Mouse (Mus musculus) forebrain, embryonic 16.5 days (tissue): ENCODE results near the gene Pik3r6. TPM values are rescaled to one million over a fixed set of nuclear protein-coding genes. Genes with fewer than 3 reads are reported as not detected.

Experiments
- ATAC-seq: fragments of 200-750 bp; cut with Nextera tagmentation; 2 replicates; pipeline ENCODE4 v1.8.0; 2017; ENCODE audit warnings: mild to moderate bottlenecking, moderate library complexity
- H3K27ac ChIP-seq: fragments of 300-500 bp; sonication (generic); 2 replicates; pipeline ENCODE4 v1.5.1; 2014; ENCODE audit warnings: low read length, control low read depth
- H3K27me3 ChIP-seq: fragments of 300-500 bp; sonication (generic); replicated peaks from 2 replicates; pipeline ENCODE4 v1.6.1; 2014; ENCODE audit warnings: low read length; ENCODE audit not compliant: control insufficient read depth, insufficient read depth
- H3K36me3 ChIP-seq: fragments of 300-500 bp; sonication (generic); 2 replicates; pipeline ENCODE4 v1.6.1; 2014; ENCODE audit not compliant: control insufficient read depth, insufficient read depth
- H3K4me1 ChIP-seq: fragments of 300-500 bp; sonication (generic); replicated peaks from 2 replicates; pipeline ENCODE4 v1.6.1; 2014; ENCODE audit warnings: low read length; ENCODE audit not compliant: control insufficient read depth, insufficient read depth
- H3K4me2 ChIP-seq: fragments of 300-500 bp; sonication (generic); 2 replicates; pipeline ENCODE4 v1.6.1; 2014; ENCODE audit warnings: mild to moderate bottlenecking, low read length, control low read depth
- H3K4me3 ChIP-seq: fragments of 300-500 bp; sonication (generic); replicated peaks from 2 replicates; pipeline ENCODE4 v1.5.1; 2014; ENCODE audit warnings: mild to moderate bottlenecking, low read length, control low read depth
- H3K9ac ChIP-seq: fragments of 300-500 bp; sonication (generic); replicated peaks from 2 replicates; pipeline ENCODE4 v1.6.1; 2014; ENCODE audit warnings: low read depth, low read length, control low read depth
- H3K9me3 ChIP-seq: fragments of 300-500 bp; sonication (generic); 2 replicates; pipeline ENCODE4 v1.6.1; 2016; ENCODE audit warnings: low read length; ENCODE audit not compliant: control insufficient read depth
- WGBS: fragments of 180-500 bp; shearing (Covaris S2); extraction: QIAGEN DNeasy Blood & Tissue Kit; methylation state at CpG from one replicate; pipeline ENCODE4 v1.1.7; 2014; 5-methylcytosine and 5-hydroxymethylcytosine counted together
- polyA plus RNA-seq: library from polyadenylated mRNA; unstranded; fragments of >200 nt; fragmentation: Nextera tagmentation; extraction: Ambion mirVana; gene quantifications from 2 replicates; pipeline ENCODE4 v1.2.1, GENCODE M21; 2015

The Pik3r6 gene
- polyA plus RNA-seq, 1 experiment from 2014 or later = 1.8 TPM

- Histone ChIP-seq H3K9ac (no peak overlapping the region), H3K4me1 (no peaks in the 10 kb centered on the region), H3K27ac (no peak overlapping the region), H3K9me3 (no peaks in the 10 kb centered on the region), H3K4me2 (no peak overlapping the region), H3K36me3 (no peaks in the 10 kb centered on the region), H3K4me3 (no peak overlapping the region), H3K27me3 (no peaks in the 10 kb centered on the region)
- WGBS = 76% methylated on average over 6 of the region's 6 CpGs
- no peak for ATAC-seq
These were observed 5.7 kb upstream of the Pik3r6 start for GRCm38 (mm10) chr11:68497081-68497480.

- no peaks in the 10 kb centered on the region for H3K4me1 ChIP-seq
- no peak overlapping the region for H3K4me3 ChIP-seq
- no peaks in the 10 kb centered on the region for H3K36me3 ChIP-seq
- H3K27me3 ChIP-seq = no peaks in the 10 kb centered on the region
- no peak overlapping the region for H3K9ac ChIP-seq
- no peak overlapping the region for H3K4me2 ChIP-seq
- ATAC-seq = no peak
- no peaks in the 10 kb centered on the region for H3K9me3 ChIP-seq
- H3K27ac ChIP-seq = no peak overlapping the region
- 93% methylated on average over 11 of the region's 11 CpGs for WGBS
These were observed 4.3 kb upstream of the Pik3r6 start for GRCm38 (mm10) chr11:68498517-68498916.

GRCm38 (mm10) chr11:68498999-68499699 is 3.7 kb upstream of the Pik3r6 start:
- H3K36me3 ChIP-seq = no peaks in the 10 kb centered on the region
- no peaks in the 10 kb centered on the region for H3K9me3 ChIP-seq
- H3K4me2 ChIP-seq = no peak overlapping the region
- no peak overlapping the region for H3K4me3 ChIP-seq
- WGBS = 75% methylated on average over 8 of the region's 8 CpGs
- H3K4me1 ChIP-seq = no peaks in the 10 kb centered on the region
- H3K27me3 ChIP-seq = no peaks in the 10 kb centered on the region
- ATAC-seq = no peak
- no peak overlapping the region for H3K27ac ChIP-seq
- H3K9ac ChIP-seq = no peak overlapping the region

- H3K9ac ChIP-seq = no peak overlapping the region
- no peaks in the 10 kb centered on the region for H3K9me3 ChIP-seq
- H3K27me3 ChIP-seq = no peaks in the 10 kb centered on the region
- no peak for ATAC-seq
- 67% methylated on average over 14 of the region's 14 CpGs for WGBS
- H3K36me3 ChIP-seq = no peaks in the 10 kb centered on the region
- H3K4me2 ChIP-seq = no peak overlapping the region
- H3K27ac ChIP-seq = no peak overlapping the region
- H3K4me3 ChIP-seq = no peak overlapping the region
- H3K4me1 ChIP-seq = no peaks in the 10 kb centered on the region
These were observed 1.9 kb upstream of the Pik3r6 start for GRCm38 (mm10) chr11:68500949-68501350.

GRCm38 (mm10) chr11:68502408-68502807 is 411 bp upstream of the Pik3r6 start:
- ATAC-seq = no peak

GRCm38 (mm10) chr11:68504913-68505312 is 2.1 kb downstream of the Pik3r6 start:
- H3K27ac ChIP-seq = no peak overlapping the region
- 90% methylated on average over 11 of the region's 11 CpGs for WGBS
- H3K4me3 ChIP-seq = no peak overlapping the region
- H3K27me3 ChIP-seq = no peaks in the 10 kb centered on the region
- no peaks in the 10 kb centered on the region for H3K36me3 ChIP-seq
- no peak overlapping the region for H3K4me2 ChIP-seq
- H3K9me3 ChIP-seq = no peaks in the 10 kb centered on the region
- H3K9ac ChIP-seq = no peak overlapping the region
- no peaks in the 10 kb centered on the region for H3K4me1 ChIP-seq
- ATAC-seq = no peak

More at GRCm38 (mm10) chr11:68502408-68502807, 411 bp upstream of the Pik3r6 start:
- Histone ChIP-seq H3K4me1 (no peaks in the 10 kb centered on the region), H3K9me3 (no peaks in the 10 kb centered on the region), H3K27ac (no peak overlapping the region), H3K27me3 (no peaks in the 10 kb centered on the region), H3K4me3 (no peak overlapping the region), H3K36me3 (no peaks in the 10 kb centered on the region), H3K9ac (no peak overlapping the region), H3K4me2 (no peak overlapping the region)
- WGBS = 80% methylated on average over 2 of the region's 2 CpGs

- H3K9me3 ChIP-seq = no peaks in the 10 kb centered on the region
- 86% methylated on average over 7 of the region's 7 CpGs for WGBS
- no peak overlapping the region for H3K4me2 ChIP-seq
- ATAC-seq = no peak
- no peak overlapping the region for H3K4me3 ChIP-seq
- no peaks in the 10 kb centered on the region for H3K36me3 ChIP-seq
- no peak overlapping the region for H3K27ac ChIP-seq
- H3K27me3 ChIP-seq = no peaks in the 10 kb centered on the region
- H3K9ac ChIP-seq = no peak overlapping the region
- H3K4me1 ChIP-seq = no peaks in the 10 kb centered on the region
These were observed 4.4 kb downstream of the Pik3r6 start for GRCm38 (mm10) chr11:68507246-68507645.

- 76% methylated on average over 5 of the region's 5 CpGs for WGBS
- H3K4me1 ChIP-seq = no peaks in the 10 kb centered on the region
- H3K4me3 ChIP-seq = no peak overlapping the region
- ATAC-seq = no peak
- no peak overlapping the region for H3K27ac ChIP-seq
- H3K27me3 ChIP-seq = no peaks in the 10 kb centered on the region
- no peak overlapping the region for H3K4me2 ChIP-seq
- no peak overlapping the region for H3K9ac ChIP-seq
- H3K9me3 ChIP-seq = no peaks in the 10 kb centered on the region
- H3K36me3 ChIP-seq = no peaks in the 10 kb centered on the region
These were observed 5.8 kb downstream of the Pik3r6 start for GRCm38 (mm10) chr11:68508619-68509018.

- no peak overlapping the region for H3K4me2 ChIP-seq
- no peaks in the 10 kb centered on the region for H3K4me1 ChIP-seq
- 73% methylated on average over 2 of the region's 2 CpGs for WGBS
- ATAC-seq = no peak
- no peaks in the 10 kb centered on the region for H3K9me3 ChIP-seq
- H3K36me3 ChIP-seq = no peaks in the 10 kb centered on the region
- no peaks in the 10 kb centered on the region for H3K27me3 ChIP-seq
- no peak overlapping the region for H3K27ac ChIP-seq
- H3K4me3 ChIP-seq = no peak overlapping the region
- no peak overlapping the region for H3K9ac ChIP-seq
These were observed 6.4 kb downstream of the Pik3r6 start for GRCm38 (mm10) chr11:68509194-68509593.

GRCm38 (mm10) chr11:68513969-68514368 is 11.2 kb downstream of the Pik3r6 start:
- Histone ChIP-seq H3K4me3 (no peak overlapping the region), H3K4me2 (no peak overlapping the region), H3K9ac (no peak overlapping the region), H3K27ac (no peak overlapping the region), H3K4me1 (no peaks in the 10 kb centered on the region), H3K36me3 (no peaks in the 10 kb centered on the region), H3K27me3 (no peaks in the 10 kb centered on the region), H3K9me3 (no peaks in the 10 kb centered on the region)
- no peak for ATAC-seq
- 29% methylated on average over 3 of the region's 3 CpGs for WGBS
